Mouse (Mus musculus) adrenal gland, adult 18-20 months (tissue): ENCODE results near the gene Tbrg1. TPM values are rescaled to one million over a fixed set of nuclear protein-coding genes. Genes with fewer than 3 reads are reported as not detected.

ENCODE experiments used
- DNase-seq, 2 experiments: peaks; one replicate each; pipeline ENCODE4 v3.0.0; 2021 to 2022; ENCODE audit warnings: low spot score in 2 of 2
- long read RNA-seq, 2 experiments: library from polyadenylated mRNA; stranded (forward); transcript quantifications; one replicate each; pipeline ENCODE4 v2.0.0; 2021
- total RNA-seq, 2 experiments: library from RNA; stranded (reverse); gene quantifications; 1 replicate in 1 of 2; 2 replicates in 1 of 2; pipeline ENCODE4 v1.2.3; 2021

Gene Tbrg1
- total RNA-seq: 10 to 100 TPM; 68.4 to 76.1 TPM
- long read RNA-seq, experiment 1, transcript Tbrg1-201 (9 exons, 1,984 nt): major isoform, 65 of 71 reads
- long read RNA-seq, experiment 1, partial matches to known transcripts: 1 of 71 reads
- long read RNA-seq, experiment 1, other reads (novel, unspliced or antisense): 4 of 71 reads
- long read RNA-seq, experiment 2, transcript Tbrg1-201 (9 exons, 1,984 nt): major isoform, 160 of 174 reads
- long read RNA-seq, experiment 2, partial matches to known transcripts: 6 of 174 reads
- long read RNA-seq, experiment 2, other reads (novel, unspliced or antisense): 5 of 174 reads

- DNase-seq: peak; percentile 76 to 81
Observed at GRCm38 (mm10) chr9:37656931-37657481, at the start of gene Tbrg1. TSS of gene Tbrg1 (minus strand) at chr9:37657312.

- DNase-seq: no peak
Observed at GRCm38 (mm10) chr9:37689970-37690686, 33.0 kb upstream of the Tbrg1 start.

- DNase-seq: no peak
Observed at GRCm38 (mm10) chr9:37687941-37688303, 30.8 kb upstream of the Tbrg1 start.

- no peak for DNase-seq
Observed at GRCm38 (mm10) chr9:37687288-37687940, 30.3 kb upstream of the Tbrg1 start.

- no peak for DNase-seq
Observed at GRCm38 (mm10) chr9:37681123-37681522, 24.0 kb upstream of the Tbrg1 start.

- DNase-seq: no peak
Observed at GRCm38 (mm10) chr9:37675287-37675686, 18.2 kb upstream of the Tbrg1 start.

- no peak for DNase-seq
Observed at GRCm38 (mm10) chr9:37670261-37670660, 13.1 kb upstream of the Tbrg1 start.

GRCm38 (mm10) chr9:37669678-37670077 lies 12.6 kb upstream of the Tbrg1 start:
- no peak for DNase-seq

- DNase-seq: no peak
Observed at GRCm38 (mm10) chr9:37669115-37669514, 12.0 kb upstream of the Tbrg1 start, which contains the start of gene Panx3. TSS of gene Panx3 (minus strand) at chr9:37669235.

GRCm38 (mm10) chr9:37666045-37666444 lies 8.9 kb upstream of the Tbrg1 start:
- DNase-seq: no peak

- DNase-seq: no peak
Observed at GRCm38 (mm10) chr9:37664604-37665003, 7.5 kb upstream of the Tbrg1 start.

- no peak for DNase-seq
Observed at GRCm38 (mm10) chr9:37663210-37663609, 6.1 kb upstream of the Tbrg1 start.

- DNase-seq: no peak
Observed at GRCm38 (mm10) chr9:37659413-37659812, 2.3 kb upstream of the Tbrg1 start.

GRCm38 (mm10) chr9:37656439-37656881 lies 652 bp downstream of the Tbrg1 start:
- DNase-seq: peak in 1 of 2 experiments; percentile 17

- DNase-seq: no peak
Observed at GRCm38 (mm10) chr9:37655961-37656360, 1.2 kb downstream of the Tbrg1 start.

- DNase-seq: no peak
Observed at GRCm38 (mm10) chr9:37653836-37654235, 3.3 kb downstream of the Tbrg1 start.

GRCm38 (mm10) chr9:37650639-37651038 lies 6.5 kb downstream of the Tbrg1 start:
- no peak for DNase-seq

GRCm38 (mm10) chr9:37646246-37646645 lies 10.9 kb downstream of the Tbrg1 start:
- DNase-seq: no peak

GRCm38 (mm10) chr9:37638721-37639120 lies 18.4 kb downstream of the Tbrg1 start:
- DNase-seq: no peak

GRCm38 (mm10) chr9:37636800-37637542 lies 20.1 kb downstream of the Tbrg1 start:
- no peak for DNase-seq

GRCm38 (mm10) chr9:37636335-37636734 lies 20.8 kb downstream of the Tbrg1 start:
- DNase-seq: peak; percentile 32 to 56
